Mouse (Mus musculus) forebrain, embryonic 16.5 days (tissue): ENCODE data around the gene Tpr. TPM values are rescaled to one million over a fixed set of nuclear protein-coding genes. Genes with fewer than 3 reads are reported as not detected.

Experiments used
- ATAC-seq: fragments of 200-750 bp; cut with Nextera tagmentation; 2 replicates; pipeline ENCODE4 v1.8.0; 2017; ENCODE audit warnings: mild to moderate bottlenecking, moderate library complexity
- H3K27ac ChIP-seq: fragments of 300-500 bp; sonication (generic); 2 replicates; pipeline ENCODE4 v1.5.1; 2014; ENCODE audit warnings: low read length, control low read depth
- H3K27me3 ChIP-seq: fragments of 300-500 bp; sonication (generic); replicated peaks from 2 replicates; pipeline ENCODE4 v1.6.1; 2014; ENCODE audit warnings: low read length; ENCODE audit not compliant: control insufficient read depth, insufficient read depth
- H3K36me3 ChIP-seq: fragments of 300-500 bp; sonication (generic); 2 replicates; pipeline ENCODE4 v1.6.1; 2014; ENCODE audit not compliant: control insufficient read depth, insufficient read depth
- H3K4me1 ChIP-seq: fragments of 300-500 bp; sonication (generic); replicated peaks from 2 replicates; pipeline ENCODE4 v1.6.1; 2014; ENCODE audit warnings: low read length; ENCODE audit not compliant: control insufficient read depth, insufficient read depth
- H3K4me2 ChIP-seq: fragments of 300-500 bp; sonication (generic); 2 replicates; pipeline ENCODE4 v1.6.1; 2014; ENCODE audit warnings: mild to moderate bottlenecking, low read length, control low read depth
- H3K4me3 ChIP-seq: fragments of 300-500 bp; sonication (generic); replicated peaks from 2 replicates; pipeline ENCODE4 v1.5.1; 2014; ENCODE audit warnings: mild to moderate bottlenecking, low read length, control low read depth
- H3K9ac ChIP-seq: fragments of 300-500 bp; sonication (generic); replicated peaks from 2 replicates; pipeline ENCODE4 v1.6.1; 2014; ENCODE audit warnings: low read depth, low read length, control low read depth
- H3K9me3 ChIP-seq: fragments of 300-500 bp; sonication (generic); 2 replicates; pipeline ENCODE4 v1.6.1; 2016; ENCODE audit warnings: low read length; ENCODE audit not compliant: control insufficient read depth
- WGBS: fragments of 180-500 bp; shearing (Covaris S2); extraction: QIAGEN DNeasy Blood & Tissue Kit; methylation state at CpG from one replicate; pipeline ENCODE4 v1.1.7; 2014; 5-methylcytosine and 5-hydroxymethylcytosine counted together
- polyA plus RNA-seq: library from polyadenylated mRNA; unstranded; fragments of >200 nt; fragmentation: Nextera tagmentation; extraction: Ambion mirVana; gene quantifications from 2 replicates; pipeline ENCODE4 v1.2.1, GENCODE M21; 2015

The Tpr gene
- polyA plus RNA-seq, 1 experiment from 2014 or later: 134 TPM

GRCm38 (mm10) chr1:150441731-150442130 lies 49.1 kb downstream of the Tpr start:
- H3K4me3 ChIP-seq: no peak overlapping the region
- H3K9ac ChIP-seq: no peak overlapping the region
- ATAC-seq: no peak
- H3K27ac ChIP-seq: no peak overlapping the region
- WGBS: 86% methylated on average over 4 of the region's 4 CpGs
- peaks cover 52% of the 10 kb centered on the region for H3K36me3 ChIP-seq
- no peaks in the 10 kb centered on the region for H3K4me1 ChIP-seq
- no peaks in the 10 kb centered on the region for H3K9me3 ChIP-seq
- no peaks in the 10 kb centered on the region for H3K27me3 ChIP-seq
- H3K4me2 ChIP-seq: no peak overlapping the region

GRCm38 (mm10) chr1:150458977-150459376 lies 66.3 kb downstream of the Tpr start:
- no peak for ATAC-seq
- no peaks in the 10 kb centered on the region for H3K27me3 ChIP-seq
- no peak overlapping the region for H3K27ac ChIP-seq
- H3K9ac ChIP-seq: no peak overlapping the region
- no peaks in the 10 kb centered on the region for H3K4me1 ChIP-seq
- no peak overlapping the region for H3K4me2 ChIP-seq
- no peak overlapping the region for H3K4me3 ChIP-seq
- WGBS: 92% methylated on average over 5 of the region's 5 CpGs
- no peaks in the 10 kb centered on the region for H3K36me3 ChIP-seq
- H3K9me3 ChIP-seq: no peaks in the 10 kb centered on the region

GRCm38 (mm10) chr1:150459599-150459998 lies 67.0 kb downstream of the Tpr start:
- H3K27ac ChIP-seq: no peak overlapping the region
- no peaks in the 10 kb centered on the region for H3K36me3 ChIP-seq
- H3K9me3 ChIP-seq: no peaks in the 10 kb centered on the region
- H3K9ac ChIP-seq: no peak overlapping the region
- ATAC-seq: no peak
- H3K4me3 ChIP-seq: no peak overlapping the region
- H3K4me1 ChIP-seq: no peaks in the 10 kb centered on the region
- no peak overlapping the region for H3K4me2 ChIP-seq
- H3K27me3 ChIP-seq: no peaks in the 10 kb centered on the region
- 95% methylated on average over 3 of the region's 3 CpGs for WGBS

- no peaks in the 10 kb centered on the region for H3K36me3 ChIP-seq
- no peak overlapping the region for H3K9ac ChIP-seq
- no peaks in the 10 kb centered on the region for H3K4me1 ChIP-seq
- H3K9me3 ChIP-seq: no peaks in the 10 kb centered on the region
- no peaks in the 10 kb centered on the region for H3K27me3 ChIP-seq
- ATAC-seq: no peak
- no peak overlapping the region for H3K4me2 ChIP-seq
- no peak overlapping the region for H3K27ac ChIP-seq
- no peak overlapping the region for H3K4me3 ChIP-seq
- WGBS: 85% methylated on average over 7 of the region's 7 CpGs
Observed at GRCm38 (mm10) chr1:150460595-150460994, 68.0 kb downstream of the Tpr start.

- H3K9me3 ChIP-seq: no peaks in the 10 kb centered on the region
- no peak overlapping the region for H3K27ac ChIP-seq
- no peaks in the 10 kb centered on the region for H3K27me3 ChIP-seq
- no peak overlapping the region for H3K4me2 ChIP-seq
- no peak for ATAC-seq
- H3K36me3 ChIP-seq: no peaks in the 10 kb centered on the region
- no peak overlapping the region for H3K4me3 ChIP-seq
- no peaks in the 10 kb centered on the region for H3K4me1 ChIP-seq
- no peak overlapping the region for H3K9ac ChIP-seq
- 79% methylated on average over 5 of the region's 5 CpGs for WGBS
Observed at GRCm38 (mm10) chr1:150463068-150463467, 70.4 kb downstream of the Tpr start.

- no peaks in the 10 kb centered on the region for H3K27me3 ChIP-seq
- no peaks in the 10 kb centered on the region for H3K4me1 ChIP-seq
- no peak overlapping the region for H3K4me2 ChIP-seq
- no peak overlapping the region for H3K4me3 ChIP-seq
- 91% methylated on average over 4 of the region's 4 CpGs for WGBS
- no peak overlapping the region for H3K27ac ChIP-seq
- H3K9ac ChIP-seq: no peak overlapping the region
- no peaks in the 10 kb centered on the region for H3K9me3 ChIP-seq
- no peaks in the 10 kb centered on the region for H3K36me3 ChIP-seq
- ATAC-seq: no peak
Observed at GRCm38 (mm10) chr1:150463691-150464090, 71.1 kb downstream of the Tpr start.

- no peak overlapping the region for H3K9ac ChIP-seq
- no peak for ATAC-seq
- H3K36me3 ChIP-seq: no peaks in the 10 kb centered on the region
- WGBS: 89% methylated on average over 10 of the region's 10 CpGs
- H3K4me1 ChIP-seq: no peaks in the 10 kb centered on the region
- no peak overlapping the region for H3K27ac ChIP-seq
- H3K27me3 ChIP-seq: no peaks in the 10 kb centered on the region
- H3K9me3 ChIP-seq: no peaks in the 10 kb centered on the region
- H3K4me2 ChIP-seq: no peak overlapping the region
- no peak overlapping the region for H3K4me3 ChIP-seq
Observed at GRCm38 (mm10) chr1:150465364-150465763, 72.7 kb downstream of the Tpr start.

- WGBS: 86% methylated on average over 3 of the region's 3 CpGs
Observed at GRCm38 (mm10) chr1:150466132-150466531, 73.5 kb downstream of the Tpr start, which contains the start of gene Prg4. Prg4 (minus strand) TSS chr1:150466165.

GRCm38 (mm10) chr1:150469992-150470391 lies 77.4 kb downstream of the Tpr start:
- Histone ChIP-seq H3K4me2 (no peak overlapping the region), H3K4me1 (no peaks in the 10 kb centered on the region), H3K9ac (no peak overlapping the region), H3K4me3 (no peak overlapping the region), H3K27ac (no peak overlapping the region), H3K36me3 (no peaks in the 10 kb centered on the region), H3K9me3 (no peaks in the 10 kb centered on the region), H3K27me3 (no peaks in the 10 kb centered on the region)
- ATAC-seq: no peak
- 87% methylated on average over 3 of the region's 3 CpGs for WGBS

More at GRCm38 (mm10) chr1:150466132-150466531, 73.5 kb downstream of the Tpr start, which contains the start of gene Prg4:
- Histone ChIP-seq H3K36me3 (no peaks in the 10 kb centered on the region), H3K4me2 (no peak within 1 kb of the TSS), H3K27me3 (no peaks in the 10 kb centered on the region), H3K27ac (no peak within 1 kb of the TSS), H3K9ac (no peak within 1 kb of the TSS), H3K4me1 (no peaks in the 10 kb centered on the region), H3K4me3 (no peak within 1 kb of the TSS), H3K9me3 (no peaks in the 10 kb centered on the region)
- no peak for ATAC-seq

- Histone ChIP-seq H3K9ac (no peak overlapping the region), H3K4me2 (no peak overlapping the region), H3K4me1 (no peaks in the 10 kb centered on the region), H3K27me3 (no peaks in the 10 kb centered on the region), H3K27ac (no peak overlapping the region), H3K4me3 (no peak overlapping the region), H3K9me3 (no peaks in the 10 kb centered on the region), H3K36me3 (no peaks in the 10 kb centered on the region)
- 90% methylated on average over 7 of the region's 7 CpGs for WGBS
- no peak for ATAC-seq
Observed at GRCm38 (mm10) chr1:150472525-150472924, 79.9 kb downstream of the Tpr start.
